Mouse (Mus musculus) adipose tissue, adult 10 weeks (tissue): ENCODE measurements around the gene Olfr974. TPM values are rescaled to one million over a fixed set of nuclear protein-coding genes. Genes with fewer than 3 reads are reported as not detected.

Experiments used
- polyA plus RNA-seq: library from polyadenylated mRNA; stranded (reverse); fragments of 350-450 nt; fragmentation: Illumina TruSeq; extraction: RNeasy Lipid Tissue Mini Kit (QIAGEN cat#74804); gene quantifications from one replicate; pipeline ENCODE4 v1.2.3, GENCODE M21; 2014; ENCODE audit warnings: low read depth, low replicate concordance

Gene Olfr974
- not detected for polyA plus RNA-seq

GRCm38 (mm10) chr9:39937201-39937600 lies at the start of gene Olfr974:
Olfr974 (plus strand) TSS chr9:39937501.

GRCm38 (mm10) chr9:39907036-39907435 lies 30.3 kb upstream of the Olfr974 start, which contains the start of gene Olfr229:
Olfr229 (plus strand) TSS chr9:39907336.

GRCm38 (mm10) chr9:39951946-39952345 lies 14.6 kb downstream of the Olfr974 start, which contains the start of gene Olfr975:
Olfr975 (minus strand) TSS chr9:39952046.

GRCm38 (mm10) chr9:39961033-39961432 lies 23.7 kb downstream of the Olfr974 start, which contains the start of gene Olfr976:
Olfr976 (minus strand) TSS chr9:39961133.

GRCm38 (mm10) chr9:39991813-39992212 lies 54.5 kb downstream of the Olfr974 start, which contains the start of gene Olfr978:
Olfr978 (plus strand) TSS chr9:39992113.

Other genes starting within 250 kb of the Olfr974 start
- gene Olfr149, start 230.4 kb upstream of the Olfr974 start, polyA plus RNA-seq = not detected
- gene Olfr965, start 226.1 kb upstream of the Olfr974 start, polyA plus RNA-seq = not detected
- gene Olfr150, start 206.5 kb upstream of the Olfr974 start, polyA plus RNA-seq = not detected
- not detected for gene Olfr967, start 191.3 kb upstream of the Olfr974 start, polyA plus RNA-seq
- not detected for gene Olfr968, start 154.2 kb upstream of the Olfr974 start, polyA plus RNA-seq
- not detected for gene Olfr969, start 146.6 kb upstream of the Olfr974 start, polyA plus RNA-seq
- gene Olfr970, start 128.6 kb upstream of the Olfr974 start, polyA plus RNA-seq = not detected
- gene Olfr971, start 100.6 kb upstream of the Olfr974 start, polyA plus RNA-seq = not detected
- gene Olfr972, start 71.1 kb upstream of the Olfr974 start, polyA plus RNA-seq = not detected
- gene Olfr229, start 30.2 kb upstream of the Olfr974 start, polyA plus RNA-seq = not detected
- gene Olfr975, start 14.5 kb downstream of the Olfr974 start, polyA plus RNA-seq = not detected
- not detected for gene Olfr976, start 23.6 kb downstream of the Olfr974 start, polyA plus RNA-seq
- not detected for gene Olfr978, start 54.6 kb downstream of the Olfr974 start, polyA plus RNA-seq
- not detected for gene Olfr979, start 66.0 kb downstream of the Olfr974 start, polyA plus RNA-seq
- gene Olfr980, start 72.1 kb downstream of the Olfr974 start, polyA plus RNA-seq = not detected
- gene Olfr981, start 84.0 kb downstream of the Olfr974 start, polyA plus RNA-seq = not detected
- not detected for gene Olfr982, start 136.3 kb downstream of the Olfr974 start, polyA plus RNA-seq
- gene Olfr983, start 156.1 kb downstream of the Olfr974 start, polyA plus RNA-seq = not detected
- not detected for gene Olfr984, start 176.7 kb downstream of the Olfr974 start, polyA plus RNA-seq
- not detected for gene Olfr985, start 192.7 kb downstream of the Olfr974 start, polyA plus RNA-seq
- 1.7 TPM for gene Tmem225, start 210.6 kb downstream of the Olfr974 start, polyA plus RNA-seq
- not detected for gene Olfr986, start 243.4 kb downstream of the Olfr974 start, polyA plus RNA-seq